23 mouse cellular contexts compared by ENCODE assay signal in the genomic region with DNA sequence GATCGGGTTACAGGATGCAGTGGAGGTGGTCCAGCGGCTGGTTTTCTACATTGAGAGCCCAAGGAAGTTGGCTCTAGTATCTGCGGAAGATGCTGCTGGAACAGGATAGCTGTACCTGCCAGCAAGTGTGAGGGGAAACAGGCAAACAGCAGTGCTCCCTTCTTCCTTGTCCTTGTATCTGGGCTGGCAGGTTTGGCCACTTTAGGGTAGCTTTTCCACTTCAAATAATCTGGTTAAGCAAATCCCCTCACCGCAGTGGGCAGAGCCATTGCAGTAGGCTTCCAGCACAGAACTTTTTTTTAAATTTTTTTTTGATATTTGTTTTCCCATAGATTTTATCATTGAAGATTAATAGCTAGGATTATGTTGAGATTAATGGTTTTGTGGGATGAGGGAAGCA.
"Had no signal": no experiment of that assay in that cellular context is flagged by ENCODE, and none has a peak within 500 bp of the region (broad histone marks: within the 10 kb centered on the region; RNA-seq: fewer than 3 reads in every experiment).

No protein-coding gene starts in this region.

- H3K9me3 ChIP-seq: intestine, embryonic 15.5 days; kidney, embryonic 15.5 days; limb, embryonic 12.5 days; limb, embryonic 15.5 days; lung, embryonic 15.5 days; megakaryocyte, embryonic 14.5 days; midbrain, embryonic 10.5 days; midbrain, embryonic 13.5 days; neural tube, embryonic 13.5 days; stomach, embryonic 15.5 days had no signal

- H3K27ac ChIP-seq: intestine, embryonic 15.5 days; kidney, embryonic 15.5 days; limb, embryonic 12.5 days; limb, embryonic 15.5 days; liver, embryonic 14.5 days; lung, embryonic 15.5 days; midbrain, embryonic 10.5 days; midbrain, embryonic 13.5 days; stomach, embryonic 15.5 days had no signal

- ATAC-seq: intestine, embryonic 15.5 days; midbrain, embryonic 13.5 days; midbrain, embryonic 16.5 days had no signal

- DNase-seq: kidney, adult 11 months; kidney, adult 8-10 months; kidney, postnatal 10 days; kidney, postnatal 36 days; layer of hippocampus, postnatal 36 days; left cerebral cortex, postnatal 4 days; retina, postnatal 1 day; right cerebral cortex, postnatal 25 days; spleen, adult 18-20 months; thymus, postnatal 36 days had no signal

- H3K4me1 ChIP-seq: intestine, embryonic 15.5 days; limb, embryonic 15.5 days; midbrain, embryonic 10.5 days; midbrain, embryonic 13.5 days; stomach, embryonic 15.5 days had no signal

- H3K4me2 ChIP-seq: intestine, embryonic 15.5 days; kidney, embryonic 15.5 days; limb, embryonic 12.5 days; limb, embryonic 15.5 days; lung, embryonic 15.5 days; midbrain, embryonic 13.5 days; stomach, embryonic 15.5 days had no signal

- H3K27me3 ChIP-seq: intestine, embryonic 15.5 days; kidney, embryonic 15.5 days; limb, embryonic 12.5 days; limb, embryonic 15.5 days; lung, embryonic 15.5 days; megakaryocyte, embryonic 14.5 days; midbrain, embryonic 13.5 days; neural tube, embryonic 13.5 days; stomach, embryonic 15.5 days had no signal

- H3K4me3 ChIP-seq: intestine, embryonic 15.5 days; kidney, embryonic 15.5 days; limb, embryonic 12.5 days; limb, embryonic 15.5 days; lung, embryonic 15.5 days; megakaryocyte, embryonic 14.5 days; midbrain, embryonic 10.5 days; midbrain, embryonic 13.5 days; myocyte; neural tube, embryonic 13.5 days; stomach, embryonic 15.5 days had no signal

- H3K9ac ChIP-seq: intestine, embryonic 15.5 days; kidney, embryonic 15.5 days; limb, embryonic 12.5 days; limb, embryonic 15.5 days; liver, embryonic 14.5 days; lung, embryonic 15.5 days; midbrain, embryonic 13.5 days; neural tube, embryonic 13.5 days; stomach, embryonic 15.5 days had no signal
